In genomic region chr3:146260845-146261244, GRCm38 (mm10) we compare ENCODE assay signal across 19 mouse cellular contexts. TPM values are rescaled to one million over a fixed set of nuclear protein-coding genes. Genes with fewer than 3 reads are reported as not detected.
"Had no signal": no experiment of that assay in that cellular context is flagged by ENCODE, and none has a peak within 500 bp of the region (broad histone marks: within the 10 kb centered on the region; RNA-seq: fewer than 3 reads in every experiment).

No protein-coding gene starts in this region.

- ATAC-seq: midbrain, embryonic 16.5 days had no signal

- H3K9ac ChIP-seq: liver, embryonic 14.5 days; lung, embryonic 14.5 days; midbrain, embryonic 12.5 days; neural tube, embryonic 13.5 days; neural tube, embryonic 15.5 days had no signal

- H3K4me3 ChIP-seq: midbrain, embryonic 10.5 days; midbrain, embryonic 12.5 days; myocyte; neural tube, embryonic 13.5 days; neural tube, embryonic 15.5 days had no signal

- DNase-seq: midbrain, embryonic 14.5 days; retina, postnatal 1 day; right cerebral cortex, adult 18-20 months; right cerebral cortex, postnatal 25 days; right cerebral cortex, postnatal 4 days; spleen, adult 18-20 months; thymus, adult 18-20 months; thymus, postnatal 14 days; thymus, postnatal 36 days had no signal

- H3K27me3 ChIP-seq: midbrain, embryonic 12.5 days; neural tube, embryonic 13.5 days; neural tube, embryonic 15.5 days had no signal

- H3K36me3 ChIP-seq: midbrain, embryonic 10.5 days; midbrain, embryonic 12.5 days; neural tube, embryonic 13.5 days; neural tube, embryonic 15.5 days had no signal

- H3K4me1 ChIP-seq: midbrain, embryonic 12.5 days; neural tube, embryonic 15.5 days had no signal

- H3K4me2 ChIP-seq: lung, embryonic 14.5 days; midbrain, embryonic 12.5 days; neural tube, embryonic 13.5 days; neural tube, embryonic 15.5 days had no signal

- H3K27ac ChIP-seq: liver, embryonic 14.5 days; midbrain, embryonic 10.5 days; midbrain, embryonic 12.5 days; neural tube, embryonic 13.5 days; neural tube, embryonic 15.5 days had no signal

- H3K9me3 ChIP-seq: midbrain, embryonic 10.5 days; midbrain, embryonic 12.5 days; neural tube, embryonic 13.5 days; neural tube, embryonic 15.5 days had no signal

RNA-seq across cellular contexts. Expression of gene Lpar3, which starts 40.1 kb away (rescaled TPM):
- total RNA-seq: megakaryocyte, adult 5-6 weeks; megakaryocyte-erythroid progenitor cell, adult 5-6 weeks had no signal
